Mouse (Mus musculus): ENCODE results near the gene Rap1gap2.
A peak's percentile ranks its signal among the peaks of the same experiment; 100 is the strongest.

DNA sequence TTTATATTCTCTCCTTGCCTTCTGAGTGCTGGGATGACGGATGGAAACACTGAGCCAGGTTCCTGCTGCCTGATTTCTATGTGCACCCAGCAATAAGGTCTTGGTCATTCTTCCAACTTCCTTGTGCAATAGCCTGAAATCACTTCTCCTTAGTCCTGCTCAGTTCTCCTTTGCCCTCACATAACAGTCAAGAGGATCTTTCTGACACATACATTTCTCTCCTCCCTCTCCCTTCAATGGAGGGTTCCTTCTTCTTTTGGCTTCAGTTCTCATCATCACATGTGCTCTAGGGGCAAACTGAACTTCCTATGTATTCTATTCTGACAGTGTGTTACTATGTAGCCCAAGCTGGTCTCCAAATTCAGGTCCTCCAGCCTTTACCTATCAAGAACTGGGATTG is 37.3 kb upstream of the Rap1gap2 start:
- TF ChIP-seq NRF1 (IDR thresholded peaks at IDR 0.05; ENCODE audit: insufficient read depth, low read depth, low read length, poor library complexity, severe bottlenecking) (no peak), CTCF (IDR thresholded peaks at IDR 0.05 in 2 of 3, conservative IDR thresholded peaks at IDR 0.05 in 1 of 3; ENCODE audit: control insufficient read depth in 1 of 3, insufficient read depth in 1 of 3, low read depth in 2 of 3, low read length in 3 of 3, poor library complexity in 1 of 3, severe bottlenecking in 1 of 3) (no peak), ZMIZ1 (IDR thresholded peaks at IDR 0.05; ENCODE audit: low read depth, low read length) (no peak), MAX (IDR thresholded peaks at IDR 0.05; ENCODE audit: low read length) (0 out of 2 replicates have a peak, but pooled peaks have one; percentile 21), MAZ (IDR thresholded peaks at IDR 0.05; ENCODE audit: low read depth, low read length) (no peak), SMC3 (IDR thresholded peaks at IDR 0.05; ENCODE audit: low read depth, low read length) (no peak), TCF12 (IDR thresholded peaks at IDR 0.05; ENCODE audit: low read depth, low read length) (no peak), POLR2A (IDR thresholded peaks at IDR 0.05; ENCODE audit: control insufficient read depth in 1 of 2, insufficient read depth in 1 of 2, low read depth in 1 of 2, low read length in 2 of 2, poor library complexity in 1 of 2) (no peak), USF2 (IDR thresholded peaks at IDR 0.05; ENCODE audit: borderline replicate concordance in 1 of 2, insufficient read depth in 1 of 2, low read depth in 1 of 2, low read length in 2 of 2) (no peak), ZC3H11A (IDR thresholded peaks at IDR 0.05; ENCODE audit: low read depth, low read length) (no peak), CHD2 (IDR thresholded peaks at IDR 0.05; ENCODE audit: low read length) (no peak), HCFC1 (IDR thresholded peaks at IDR 0.05; ENCODE audit: low read depth, low read length) (no peak)
